Mouse (Mus musculus) neural tube, embryonic 13.5 days (tissue): ENCODE measurements around the gene Aoah. TPM values are rescaled to one million over a fixed set of nuclear protein-coding genes. Genes with fewer than 3 reads are reported as not detected.
A peak's percentile ranks its signal among the peaks of the same experiment; 100 is the strongest.

Source experiments
- ATAC-seq: fragments of 200-750 bp; cut with Nextera tagmentation; 2 replicates; pipeline ENCODE4 v1.8.0; 2017; ENCODE audit warnings: low read depth, mild to moderate bottlenecking, moderate TSS enrichment, moderate library complexity
- H3K27ac ChIP-seq: fragments of 300-500 bp; sonication (generic); replicated peaks from 2 replicates; pipeline ENCODE4 v1.5.1; 2015; ENCODE audit warnings: moderate library complexity, mild to moderate bottlenecking, inconsistent platforms
- H3K27me3 ChIP-seq: fragments of 300-500 bp; sonication (generic); 2 replicates; pipeline ENCODE4 v1.6.1; 2015; ENCODE audit warnings: mild to moderate bottlenecking, inconsistent platforms
- H3K36me3 ChIP-seq: fragments of 300-500 bp; sonication (generic); 2 replicates; pipeline ENCODE4 v1.6.1; 2015; ENCODE audit warnings: mild to moderate bottlenecking, inconsistent platforms
- H3K4me1 ChIP-seq: fragments of 300-500 bp; sonication (generic); replicated peaks from 2 replicates; pipeline ENCODE4 v1.6.1; 2015; ENCODE audit warnings: inconsistent platforms
- H3K4me2 ChIP-seq: fragments of 300-500 bp; sonication (generic); 2 replicates; pipeline ENCODE4 v1.6.1; 2015; ENCODE audit warnings: inconsistent platforms, mild to moderate bottlenecking, moderate library complexity
- H3K4me3 ChIP-seq: fragments of 300-500 bp; sonication (generic); 2 replicates; pipeline ENCODE4 v1.5.1; 2015; ENCODE audit warnings: mild to moderate bottlenecking, inconsistent platforms
- H3K9ac ChIP-seq: fragments of 300-500 bp; sonication (generic); 2 replicates; pipeline ENCODE4 v1.6.1; 2015; ENCODE audit warnings: moderate library complexity, mild to moderate bottlenecking, inconsistent platforms
- H3K9me3 ChIP-seq: fragments of 300-500 bp; sonication (generic); 2 replicates; pipeline ENCODE4 v1.6.1; 2016; ENCODE audit warnings: inconsistent platforms
- WGBS: fragments of 180-500 bp; shearing (Covaris S2); methylation state at CpG from one replicate; pipeline ENCODE4 v1.1.7; 2015; 5-methylcytosine and 5-hydroxymethylcytosine counted together
- polyA plus RNA-seq: library from polyadenylated mRNA; unstranded; fragments of >200 nt; fragmentation: Nextera tagmentation; extraction: Ambion mirVana; gene quantifications from 2 replicates; pipeline ENCODE4 v1.2.1, GENCODE M21; 2015

The Aoah gene
- polyA plus RNA-seq, 1 experiment from 2014 or later: 0.73 TPM

DNA sequence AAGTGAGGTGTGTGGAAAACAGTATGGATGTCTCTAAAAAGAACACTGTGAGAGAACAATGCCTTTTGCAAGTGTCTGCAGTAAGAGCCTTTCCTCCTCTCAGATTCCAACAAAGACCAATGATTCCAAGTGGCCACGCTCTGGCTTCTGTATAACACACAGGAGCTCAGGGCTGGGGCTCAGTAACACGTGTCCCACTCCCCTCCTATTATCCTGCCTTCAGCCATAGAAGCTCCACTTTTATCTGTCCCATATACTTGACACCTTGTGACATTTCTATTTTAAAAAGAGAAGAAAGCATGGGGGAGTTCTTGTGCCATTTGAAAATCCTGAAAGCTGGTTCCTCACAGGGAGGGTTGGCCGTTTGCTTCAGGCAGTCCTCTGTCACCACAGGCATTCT is 219.7 kb downstream of the Aoah start:
- Histone ChIP-seq H3K4me2 (no peak overlapping the region), H3K9ac (no peak overlapping the region), H3K4me3 (no peak overlapping the region), H3K36me3 (no peaks in the 10 kb centered on the region), H3K27ac (no peak overlapping the region), H3K27me3 (no peaks in the 10 kb centered on the region), H3K9me3 (no peaks in the 10 kb centered on the region), H3K4me1 (no peaks in the 10 kb centered on the region)
- ATAC-seq: no peak
- WGBS: 85% methylated on average over 3 of the region's 3 CpGs

DNA sequence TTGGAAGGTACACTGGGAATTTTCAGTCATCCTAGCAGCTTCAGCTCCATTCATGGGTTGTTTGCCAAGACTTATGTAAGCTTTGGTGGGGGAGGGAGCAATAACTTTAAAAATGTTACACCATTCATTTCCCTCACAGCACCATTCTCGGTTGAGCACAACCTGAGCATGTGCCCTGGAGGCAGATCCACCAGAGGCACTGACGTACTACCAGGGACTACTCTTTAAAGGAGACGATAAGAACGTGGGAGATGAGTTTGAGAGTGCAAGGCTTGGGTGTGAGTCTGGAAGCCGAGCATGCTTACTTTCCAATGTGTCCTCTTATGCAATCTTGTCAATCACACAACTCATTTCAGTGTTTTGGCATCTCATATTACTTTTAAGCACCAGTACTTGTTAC is 230.9 kb downstream of the Aoah start:
- Histone ChIP-seq H3K9me3 (no peaks in the 10 kb centered on the region), H3K4me3 (no peak overlapping the region), H3K9ac (no peak overlapping the region), H3K27ac (no peak overlapping the region), H3K27me3 (no peaks in the 10 kb centered on the region), H3K36me3 (no peaks in the 10 kb centered on the region), H3K4me2 (no peak overlapping the region), H3K4me1 (no peaks in the 10 kb centered on the region)
- no peak for ATAC-seq
- 79% methylated on average over 5 of the region's 5 CpGs for WGBS

DNA sequence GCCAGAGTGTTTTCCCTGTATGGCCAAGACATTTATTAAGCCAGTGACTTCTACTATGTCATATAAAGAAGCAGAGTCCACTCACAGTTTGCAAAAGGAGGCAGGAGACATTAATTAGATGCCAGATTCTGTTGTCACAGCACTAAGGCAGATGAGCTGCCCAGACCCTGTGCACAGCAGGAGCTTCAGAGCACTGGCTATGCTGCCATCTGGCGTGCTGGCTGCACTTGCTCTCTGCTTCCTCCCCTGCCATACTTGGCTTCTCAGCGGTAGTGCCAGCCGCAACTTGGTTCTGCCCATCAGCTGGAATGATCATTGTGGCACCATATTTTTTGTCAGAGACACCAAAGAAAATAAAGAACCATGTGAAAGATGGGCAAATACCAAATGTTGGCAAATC is 239.3 kb downstream of the Aoah start:
- Histone ChIP-seq H3K36me3 (no peaks in the 10 kb centered on the region), H3K4me2 (no peak overlapping the region), H3K9me3 (no peaks in the 10 kb centered on the region), H3K4me1 (0 out of 2 replicates have a peak, but pooled peaks cover 2% of the 10 kb centered on the region), H3K4me3 (no peak overlapping the region), H3K27ac (no peak overlapping the region), H3K9ac (no peak overlapping the region), H3K27me3 (no peaks in the 10 kb centered on the region)
- ATAC-seq: peak; percentile 72; the same call in 1 of the 2 replicates
- 37% methylated on average over 3 of the region's 3 CpGs for WGBS

DNA sequence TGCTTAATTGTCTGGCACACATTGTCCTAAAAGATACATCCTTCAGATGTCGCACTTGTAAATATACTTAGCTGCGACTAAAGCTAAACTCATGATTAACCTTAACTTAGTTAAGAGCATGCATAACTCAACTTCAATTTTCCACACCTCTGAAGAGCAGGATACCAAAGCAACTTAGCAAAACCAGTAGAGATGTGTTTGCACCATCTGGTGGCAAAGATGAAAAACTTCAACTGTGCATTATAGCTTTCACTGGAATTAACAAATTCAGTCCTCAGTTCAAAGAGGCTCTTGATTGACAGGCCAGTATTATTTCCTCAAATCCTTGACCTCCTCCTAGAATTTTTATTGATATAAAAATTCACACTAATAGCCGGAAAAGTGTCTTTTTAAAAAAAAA is 241.1 kb downstream of the Aoah start:
- Histone ChIP-seq H3K9ac (no peak overlapping the region), H3K4me2 (no peak overlapping the region), H3K36me3 (no peaks in the 10 kb centered on the region), H3K27ac (no peak overlapping the region), H3K4me3 (no peak overlapping the region), H3K9me3 (no peaks in the 10 kb centered on the region), H3K4me1 (0 out of 2 replicates have a peak, but pooled peaks cover 2% of the 10 kb centered on the region), H3K27me3 (no peaks in the 10 kb centered on the region)
- WGBS: 85% methylated on average over 3 of the region's 3 CpGs
- no peak for ATAC-seq

DNA sequence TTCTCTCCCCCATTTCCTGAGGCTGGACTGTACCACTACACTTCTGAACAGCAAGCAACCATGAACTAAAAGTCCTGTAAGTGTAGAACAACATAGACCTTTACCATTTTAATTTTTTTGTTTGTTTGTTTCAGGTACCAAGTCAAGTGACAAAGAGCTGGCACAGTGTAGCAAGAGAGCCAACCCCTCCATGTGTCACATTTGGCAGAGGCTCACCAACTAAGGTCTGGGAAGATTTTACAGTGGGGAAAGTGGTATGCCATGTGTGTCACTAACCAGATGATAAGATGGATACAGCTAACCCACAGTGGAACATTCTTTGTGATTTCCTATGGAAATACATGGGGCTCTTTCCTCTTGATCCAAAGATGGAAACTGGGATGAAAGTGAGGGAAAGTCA is 242.1 kb downstream of the Aoah start:
- no peak overlapping the region for H3K4me2 ChIP-seq
- H3K4me3 ChIP-seq: no peak overlapping the region
- H3K9me3 ChIP-seq: no peaks in the 10 kb centered on the region
- no peaks in the 10 kb centered on the region for H3K27me3 ChIP-seq
- no peak overlapping the region for H3K27ac ChIP-seq
- H3K36me3 ChIP-seq: no peaks in the 10 kb centered on the region
- H3K4me1 ChIP-seq: 0 out of 2 replicates have a peak, but pooled peaks cover 2% of the 10 kb centered on the region
- no peak for ATAC-seq
- no peak overlapping the region for H3K9ac ChIP-seq

DNA sequence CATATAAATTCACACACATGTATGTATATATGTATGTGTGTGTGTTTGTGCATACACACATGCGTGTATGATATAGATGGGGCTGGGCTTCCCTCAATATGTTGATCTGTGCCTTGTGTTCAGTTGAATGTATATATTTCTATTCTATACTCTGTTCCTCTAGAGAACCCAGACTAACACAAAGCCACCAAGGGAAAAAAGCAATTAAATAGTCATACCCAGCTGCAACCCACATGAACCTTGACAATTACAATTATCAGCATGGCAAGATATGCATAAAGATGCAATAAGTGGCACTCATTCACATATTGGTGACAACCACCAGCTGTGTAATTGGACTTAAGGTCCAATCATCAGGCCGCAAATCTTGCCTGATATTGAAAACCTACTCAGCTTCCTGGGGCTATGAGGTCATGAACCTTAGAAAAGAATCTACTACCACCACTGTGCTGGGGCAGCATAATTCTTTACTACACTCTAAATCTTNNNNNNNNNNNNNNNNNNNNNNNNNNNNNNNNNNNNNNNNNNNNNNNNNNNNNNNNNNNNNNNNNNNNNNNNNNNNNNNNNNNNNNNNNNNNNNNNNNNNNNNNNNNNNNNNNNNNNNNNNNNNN is 246.8 kb downstream of the Aoah start:
- 42% methylated on average over 2 of the region's 2 CpGs for WGBS
- peak; percentile 53; the same call in 1 of the 2 replicates for ATAC-seq

DNA sequence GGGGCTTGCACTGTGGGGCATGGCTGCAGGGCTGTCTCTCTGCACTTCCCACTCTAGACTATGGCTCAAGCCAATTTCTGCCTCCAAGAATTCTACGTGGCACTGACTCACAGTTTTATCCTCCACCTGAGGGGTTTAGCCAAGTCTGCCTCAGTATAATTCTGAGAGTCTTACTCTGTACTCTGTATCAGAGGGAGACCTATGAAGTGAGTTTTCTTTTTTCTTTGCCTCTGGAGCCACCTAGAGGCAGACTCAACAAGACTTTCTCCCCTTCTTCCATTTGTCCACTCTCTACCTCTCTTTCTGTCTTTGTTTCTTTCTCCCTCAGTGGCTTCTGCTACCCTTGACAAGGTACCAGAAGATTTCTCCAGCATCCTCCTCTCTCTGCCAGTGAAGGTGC is 256.2 kb downstream of the Aoah start:
- Histone ChIP-seq H3K27ac (no peak overlapping the region), H3K9me3 (no peaks in the 10 kb centered on the region), H3K4me2 (no peak overlapping the region), H3K9ac (no peak overlapping the region), H3K36me3 (no peaks in the 10 kb centered on the region), H3K4me3 (no peak overlapping the region), H3K4me1 (no peaks in the 10 kb centered on the region), H3K27me3 (no peaks in the 10 kb centered on the region)
- peak; percentile 72; the same call in 1 of the 2 replicates for ATAC-seq
- 33% methylated on average over 1 of the region's 1 CpGs for whole genome bisulfite sequencing

More for the DNA sequence above, 246.8 kb downstream of the Aoah start:
- Histone ChIP-seq H3K27me3 (no peaks in the 10 kb centered on the region), H3K9me3 (no peaks in the 10 kb centered on the region), H3K36me3 (no peaks in the 10 kb centered on the region), H3K9ac (no peak overlapping the region), H3K27ac (no peak overlapping the region), H3K4me2 (no peak overlapping the region), H3K4me3 (no peak overlapping the region), H3K4me1 (no peaks in the 10 kb centered on the region)

DNA sequence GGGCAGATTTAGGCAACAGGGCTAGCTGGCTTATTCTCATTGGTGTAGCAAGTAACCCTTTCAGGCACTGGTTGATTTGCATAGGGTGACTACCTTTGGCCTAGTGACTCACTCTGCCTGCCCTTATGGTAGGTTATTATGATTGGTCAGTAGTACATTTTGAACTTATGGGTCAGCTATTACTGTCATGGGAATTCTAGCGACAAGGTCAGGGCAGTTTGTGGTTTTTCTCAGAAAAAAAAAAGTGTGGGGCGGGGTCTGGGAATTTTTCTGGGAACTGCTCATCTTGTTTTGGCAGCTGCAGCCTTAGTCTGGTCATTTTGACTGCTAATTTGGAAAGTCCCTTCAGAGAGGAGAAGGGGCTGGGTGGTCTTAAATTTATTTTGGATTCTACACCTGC is 272.1 kb downstream of the Aoah start:
- WGBS: 88% methylated on average over 2 of the region's 2 CpGs
- no peak overlapping the region for H3K9ac ChIP-seq
- no peak overlapping the region for H3K4me2 ChIP-seq
- H3K9me3 ChIP-seq: no peaks in the 10 kb centered on the region
- no peaks in the 10 kb centered on the region for H3K27me3 ChIP-seq
- no peak for ATAC-seq
- no peaks in the 10 kb centered on the region for H3K36me3 ChIP-seq
- no peaks in the 10 kb centered on the region for H3K4me1 ChIP-seq
- H3K27ac ChIP-seq: no peak overlapping the region
- no peak overlapping the region for H3K4me3 ChIP-seq

DNA sequence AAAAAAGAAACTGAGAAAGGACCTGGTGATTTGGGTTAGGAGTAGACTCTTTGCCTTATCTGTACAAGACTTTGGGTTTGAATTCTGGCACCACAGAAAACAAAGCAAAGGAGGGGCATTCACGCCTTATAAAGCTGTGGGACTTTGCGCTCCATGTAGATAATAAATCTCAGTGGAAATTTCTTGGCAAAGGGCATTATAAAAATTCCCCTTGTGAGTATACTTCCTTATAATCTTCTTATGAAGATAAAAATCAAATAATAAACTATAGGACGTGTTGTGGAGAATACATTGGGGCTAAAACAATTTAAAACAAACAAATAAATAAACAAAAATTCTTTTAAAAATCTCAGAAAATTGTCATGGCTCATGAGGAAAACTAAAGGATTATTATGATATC is 280.9 kb downstream of the Aoah start, which contains the start of gene Olfr1370:
Olfr1370 (minus strand) TSS at position 101 of the 400 bp plus-strand sequence.
- Histone ChIP-seq H3K27me3 (no peaks in the 10 kb centered on the region), H3K4me1 (no peaks in the 10 kb centered on the region), H3K27ac (no peak within 1 kb of the TSS), H3K4me2 (no peak within 1 kb of the TSS), H3K9ac (no peak within 1 kb of the TSS), H3K4me3 (no peak within 1 kb of the TSS), H3K9me3 (no peaks in the 10 kb centered on the region), H3K36me3 (no peaks in the 10 kb centered on the region)
- 77% methylated on average over 3 of the region's 3 CpGs for WGBS
- ATAC-seq: no peak

DNA sequence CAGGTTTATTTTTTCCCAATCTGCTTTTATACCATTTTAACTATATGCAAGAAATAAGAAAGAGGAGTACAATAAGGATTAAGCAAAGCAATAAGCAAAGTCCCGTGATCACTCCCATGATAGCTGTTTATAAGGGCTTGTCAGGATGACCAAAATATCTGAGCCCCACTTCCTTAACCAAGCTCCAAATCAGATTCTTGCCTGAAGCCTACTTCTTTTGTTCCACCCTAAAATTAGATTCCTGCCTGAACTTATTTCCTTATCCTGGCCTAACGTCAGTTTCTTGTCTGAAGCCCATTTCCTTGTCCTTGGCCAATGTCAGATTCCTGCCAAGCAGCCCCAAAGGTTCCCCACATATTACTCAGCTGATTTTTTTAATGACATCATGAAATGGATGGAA is 288.8 kb downstream of the Aoah start:
- ATAC-seq: no peak
- WGBS: 84% methylated on average over 2 of the region's 2 CpGs
- H3K9me3 ChIP-seq: no peaks in the 10 kb centered on the region

More for the DNA sequence above, 288.8 kb downstream of the Aoah start:
- H3K27me3 ChIP-seq: no peaks in the 10 kb centered on the region
- H3K36me3 ChIP-seq: no peaks in the 10 kb centered on the region
- H3K4me3 ChIP-seq: no peak overlapping the region
- H3K9ac ChIP-seq: no peak overlapping the region
- H3K4me1 ChIP-seq: no peaks in the 10 kb centered on the region
- H3K27ac ChIP-seq: no peak overlapping the region
- H3K4me2 ChIP-seq: no peak overlapping the region
